ENCODE assay signal across 9 mouse cellular contexts in the genomic region with DNA sequence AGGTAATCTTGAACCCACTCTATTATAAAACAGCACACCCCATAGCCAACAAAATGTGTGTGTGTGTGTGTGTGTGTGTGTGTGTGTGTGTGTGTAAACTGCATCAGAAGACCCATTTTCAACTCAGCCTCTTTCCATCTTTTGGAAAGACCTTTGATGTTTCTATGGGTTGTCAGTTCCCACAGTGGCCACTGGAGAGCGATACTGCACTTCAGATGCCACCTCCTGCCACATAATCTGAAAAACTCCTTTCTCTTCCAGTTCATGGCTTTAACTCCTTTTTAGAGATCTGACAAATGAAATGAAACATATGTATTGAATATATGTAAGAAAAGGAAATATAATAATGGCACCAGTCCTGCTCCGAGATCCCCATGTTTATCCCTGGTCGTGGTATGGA.
A peak's percentile ranks its signal among the peaks of the same experiment; 100 is the strongest.
DNase-seq lines count a peak whose midpoint lies in the region; ATAC-seq and TF ChIP-seq lines count a peak whose summit lies in the region.
"Had no signal": no experiment of that assay in that cellular context is flagged by ENCODE, and none has a peak within 500 bp of the region (broad histone marks: within the 10 kb centered on the region; RNA-seq: fewer than 3 reads in every experiment).

No protein-coding gene starts in this region.

- H3K4me3 ChIP-seq in liver, embryonic 14.5 days (ENCODE audit: insufficient read depth in 1 of 2, low read depth in 2 of 2, low read length in 2 of 2), result no peak overlapping the region
- no peak overlapping the region for H3K4me3 ChIP-seq in liver, embryonic 12.5 days
- H3K4me3 ChIP-seq: limb, embryonic 13.5 days had no signal

- H3K27ac ChIP-seq in liver, embryonic 14.5 days, result no peak overlapping the region
- H3K27ac ChIP-seq in liver, embryonic 12.5 days, result no peak overlapping the region
- H3K27ac ChIP-seq: limb, embryonic 13.5 days had no signal

- TF ChIP-seq CTCF in liver, embryonic 14.5 days (IDR thresholded peaks at IDR 0.05; ENCODE audit: low read depth), result peak; percentile 25; the same call in 1 of the 2 replicates

- peak; percentile 5 for DNase-seq in adrenal gland, adult 2 months
- no peak for DNase-seq in adrenal gland, adult 18-20 months (ENCODE audit: low spot score in 2 of 2)
- no peak for DNase-seq in liver, embryonic 14.5 days (ENCODE audit: low read depth in 3 of 3, low spot score in 3 of 3)
- DNase-seq in cerebellum, postnatal 36 days, result peak; percentile 11 to 21
- peak; percentile 45 to 54 for DNase-seq in layer of hippocampus, postnatal 10 days (ENCODE audit: low spot score in 2 of 2)
- DNase-seq in Muller cell, postnatal 12 days (ENCODE audit: inconsistent ontology term), result no peak

- H3K9me3 ChIP-seq in liver, embryonic 14.5 days (ENCODE audit: control insufficient read depth, low read length), result no peaks in the 10 kb centered on the region
- no peaks in the 10 kb centered on the region for H3K9me3 ChIP-seq in liver, embryonic 12.5 days (replicated peaks)
- H3K9me3 ChIP-seq: limb, embryonic 13.5 days had no signal

- no peak for ATAC-seq in liver, embryonic 14.5 days (ENCODE audit: insufficient read depth)
- no peak for ATAC-seq in liver, embryonic 12.5 days
- ATAC-seq in monocyte, adult 5-6 weeks (replicated peaks; ENCODE audit: insufficient number of reproducible peaks, low FRiP score, low TSS enrichment, poor library complexity, severe bottlenecking), result no peak

- WGBS in liver, embryonic 14.5 days (ENCODE audit: insufficient replicate concordance), result 41% methylated on average over 3 of the region's 3 CpGs
- 60% methylated on average over 3 of the region's 3 CpGs for WGBS in liver, embryonic 12.5 days (ENCODE audit: insufficient replicate concordance)

- no peaks in the 10 kb centered on the region for H3K4me1 ChIP-seq in liver, embryonic 14.5 days (replicated peaks; ENCODE audit: control insufficient read depth in 2 of 2, insufficient read depth in 2 of 2, low read length in 1 of 2)
- H3K4me1 ChIP-seq in liver, embryonic 12.5 days, result no peaks in the 10 kb centered on the region
- H3K4me1 ChIP-seq: limb, embryonic 13.5 days had no signal

- no peaks in the 10 kb centered on the region for H3K27me3 ChIP-seq in liver, embryonic 14.5 days (ENCODE audit: control insufficient read depth, insufficient read depth, low read length)
- no peaks in the 10 kb centered on the region for H3K27me3 ChIP-seq in liver, embryonic 12.5 days (replicated peaks)
- H3K27me3 ChIP-seq: limb, embryonic 13.5 days had no signal

- H3K9ac ChIP-seq in liver, embryonic 14.5 days (replicated peaks), result no peak overlapping the region
- no peak overlapping the region for H3K9ac ChIP-seq in liver, embryonic 12.5 days
- H3K9ac ChIP-seq: limb, embryonic 13.5 days had no signal

- H3K4me2 ChIP-seq in liver, embryonic 14.5 days (ENCODE audit: low read depth), result no peak overlapping the region
- H3K4me2 ChIP-seq in liver, embryonic 12.5 days, result no peak overlapping the region
- H3K4me2 ChIP-seq: limb, embryonic 13.5 days had no signal

- no peak for TF ChIP-seq EP300 in liver, embryonic 14.5 days (IDR thresholded peaks at IDR 0.05; ENCODE audit: low read depth)

- no peaks in the 10 kb centered on the region for H3K36me3 ChIP-seq in liver, embryonic 14.5 days (replicated peaks; ENCODE audit: control insufficient read depth, insufficient read depth, low read depth)
- no peaks in the 10 kb centered on the region for H3K36me3 ChIP-seq in liver, embryonic 12.5 days
- H3K36me3 ChIP-seq: limb, embryonic 13.5 days had no signal

Comparison
In these comparisons a context has a peak if more than half of its experiments do, and no peak if none do; other contexts are left out.
1. DNase-seq: peak in adrenal gland, adult 2 months (single experiment), cerebellum, postnatal 36 days (2 of 2) and layer of hippocampus, postnatal 10 days (2 of 2); none in adrenal gland, adult 18-20 months (0 of 2), liver, embryonic 14.5 days (0 of 3) and Muller cell, postnatal 12 days (single experiment).